Mouse (Mus musculus) thymus, postnatal 10 days (tissue): ENCODE data around the gene Pfn3.

ENCODE experiments used
- DNase-seq, 2 experiments: peaks; one replicate each; pipeline ENCODE4 v3.0.0; 2021; ENCODE audit warnings: low spot score in 2 of 2

Pfn3 gene

DNA sequence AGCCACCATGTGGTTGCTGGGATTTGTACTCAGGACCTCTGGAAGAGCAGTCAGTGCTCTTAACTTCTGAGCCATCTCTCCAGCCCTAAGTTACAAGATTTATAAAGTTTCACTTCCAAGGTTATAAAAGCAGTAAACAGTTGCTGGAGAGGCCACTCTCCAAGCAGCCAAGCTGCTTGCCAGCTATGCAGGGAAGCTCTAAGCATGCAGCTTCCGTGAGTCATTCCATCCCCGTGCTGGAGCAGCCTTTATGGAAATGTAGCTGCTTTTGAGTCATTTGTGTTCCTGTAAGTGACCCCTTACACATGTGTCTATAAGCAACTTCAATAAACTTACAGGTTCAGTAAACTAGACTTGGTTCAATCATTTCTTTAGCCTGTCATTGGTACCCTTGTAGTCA, 15.5 kb upstream of the Pfn3 start:
- no peak for DNase-seq

DNA sequence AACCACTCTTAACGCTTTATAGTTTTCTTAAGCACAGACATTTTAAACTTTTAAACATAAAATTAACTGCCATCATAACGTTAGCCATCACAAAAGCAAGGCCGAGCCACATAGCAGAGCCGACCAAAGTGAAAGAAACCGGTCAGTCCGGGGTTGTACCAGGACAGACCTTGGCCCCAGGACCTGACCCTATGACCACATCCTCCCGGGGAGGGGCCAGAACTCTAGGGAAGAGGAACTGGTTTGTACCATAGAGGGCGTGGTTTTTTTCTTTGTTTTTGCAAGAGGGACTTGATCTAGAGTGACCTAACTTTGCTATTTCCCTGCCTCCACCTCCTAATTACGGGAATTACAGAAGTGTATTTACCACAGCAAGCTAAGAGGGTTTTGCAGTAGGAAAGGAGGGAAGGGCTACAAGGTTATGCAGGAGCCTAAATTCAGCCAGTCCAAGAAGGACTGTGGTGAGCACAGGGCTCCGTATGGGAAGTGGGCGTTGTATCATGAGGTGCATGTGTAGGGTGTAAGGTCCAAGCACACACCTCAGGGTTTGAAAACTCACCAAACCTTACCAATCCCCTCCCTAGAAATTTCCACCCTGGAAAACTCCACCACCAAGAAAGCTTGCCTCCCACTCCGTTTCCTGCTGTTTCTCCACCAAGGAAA, 14.3 kb upstream of the Pfn3 start:
- no peak for DNase-seq

DNA sequence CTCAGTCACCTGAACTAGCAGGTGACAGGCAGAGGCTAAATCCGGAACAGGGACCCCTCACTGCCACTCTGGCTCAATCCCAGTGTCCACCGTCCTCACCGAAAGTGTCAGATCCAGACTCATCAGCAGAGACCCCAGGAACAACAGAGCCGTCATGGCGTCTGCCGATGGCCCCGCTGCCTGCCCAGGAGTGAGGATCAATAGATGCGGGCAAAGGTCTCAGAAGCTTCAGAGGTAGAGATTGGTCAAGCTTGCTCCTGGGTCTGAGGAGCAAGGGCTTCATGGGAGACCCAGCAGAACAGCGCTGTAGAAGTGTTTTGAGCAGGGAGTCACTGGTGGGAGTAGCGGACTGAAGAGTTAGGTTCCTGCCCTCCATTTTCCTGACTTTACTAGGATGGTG, 11.6 kb upstream of the Pfn3 start, which contains the start of gene F12:
Gene F12 (minus strand): TSS at position 181 of the 400 bp plus-strand sequence.
- DNase-seq, result no peak

DNA sequence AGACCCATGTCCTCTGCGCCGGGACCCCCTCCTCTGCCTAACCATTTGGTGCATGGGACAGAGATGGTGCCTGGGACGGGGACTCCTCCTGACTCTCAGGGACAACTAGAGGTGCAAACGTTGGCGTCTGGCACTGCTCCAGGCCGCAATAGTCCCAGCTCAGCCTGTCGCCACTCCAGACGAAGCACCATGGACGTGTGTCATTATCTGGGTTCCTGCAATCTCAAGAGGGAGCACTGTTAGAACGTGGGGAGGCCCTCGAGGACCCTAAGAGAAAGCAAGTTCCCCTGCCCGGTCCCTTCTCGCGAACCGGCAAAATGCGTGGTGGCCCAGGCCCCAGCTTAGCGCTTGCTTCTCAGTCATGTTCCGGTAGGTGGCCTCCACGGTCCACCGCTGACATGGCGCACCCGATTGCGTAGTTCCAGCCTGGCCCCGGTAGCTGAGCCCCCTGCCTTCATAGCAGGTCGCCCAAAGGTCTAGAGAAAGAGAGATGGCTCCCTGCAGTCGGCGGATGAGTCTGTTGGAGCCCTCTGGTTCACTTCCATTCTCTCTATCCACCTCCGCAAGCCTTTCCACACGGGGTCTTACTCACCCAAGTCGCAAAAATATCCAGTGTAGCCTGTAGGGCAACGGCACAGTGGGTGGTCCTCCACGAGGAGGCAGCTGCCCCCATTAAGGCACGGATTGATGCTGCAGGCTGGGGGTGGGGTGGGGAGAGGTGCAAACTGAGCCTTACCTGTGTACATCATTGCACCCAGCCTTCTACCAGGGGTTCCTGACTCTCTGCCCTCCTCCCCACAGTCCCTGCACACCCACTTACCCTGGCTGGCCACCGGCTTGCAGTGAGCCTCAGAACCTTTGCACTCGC, 6.1 kb upstream of the Pfn3 start:
- DNase-seq, result peak; percentile 76 to 84

DNA sequence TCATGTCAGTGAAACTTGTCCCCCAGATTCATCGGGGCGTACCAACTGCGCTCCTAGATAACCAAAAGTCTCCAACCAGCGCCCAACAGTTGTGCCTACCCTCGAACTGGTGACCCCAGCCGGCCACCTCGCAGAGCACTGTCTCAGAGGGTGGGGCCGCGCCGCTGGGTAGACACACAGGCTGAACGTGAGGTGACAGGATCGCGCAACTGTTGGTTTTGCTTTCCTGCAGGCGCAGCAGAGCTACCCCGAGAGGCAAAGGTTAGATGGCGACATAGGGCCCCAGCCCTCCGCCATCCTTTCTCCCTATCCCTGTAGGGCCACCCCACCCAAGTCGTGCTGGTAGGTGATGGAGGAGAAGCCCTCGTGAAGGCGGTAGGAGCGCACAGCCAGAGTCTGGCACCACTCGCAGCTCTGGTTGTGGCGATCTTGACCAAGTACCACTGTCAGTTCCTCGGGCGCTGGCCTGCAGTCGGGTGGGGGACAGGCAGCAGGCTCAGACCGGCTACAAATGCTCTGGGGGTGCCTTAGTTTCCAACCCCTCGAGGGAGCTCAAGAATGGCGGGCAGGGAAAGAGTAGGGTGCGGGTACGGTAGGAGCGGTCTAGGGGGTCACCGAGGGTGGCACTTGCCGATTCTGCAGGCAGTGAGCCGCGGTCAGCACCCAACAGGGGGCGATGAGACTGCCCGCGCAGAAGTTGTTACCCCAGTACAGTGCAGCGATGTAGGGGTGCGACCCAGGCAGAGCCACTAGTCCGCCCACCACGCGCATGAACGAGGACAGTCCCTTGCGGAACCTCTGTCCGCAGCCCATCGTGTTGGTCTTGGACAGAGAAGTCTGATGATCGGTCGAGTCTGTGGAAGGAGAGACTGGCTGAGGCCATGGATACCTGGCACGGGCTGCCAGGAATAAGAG, 5.2 kb upstream of the Pfn3 start:
- DNase-seq, result no peak

DNA sequence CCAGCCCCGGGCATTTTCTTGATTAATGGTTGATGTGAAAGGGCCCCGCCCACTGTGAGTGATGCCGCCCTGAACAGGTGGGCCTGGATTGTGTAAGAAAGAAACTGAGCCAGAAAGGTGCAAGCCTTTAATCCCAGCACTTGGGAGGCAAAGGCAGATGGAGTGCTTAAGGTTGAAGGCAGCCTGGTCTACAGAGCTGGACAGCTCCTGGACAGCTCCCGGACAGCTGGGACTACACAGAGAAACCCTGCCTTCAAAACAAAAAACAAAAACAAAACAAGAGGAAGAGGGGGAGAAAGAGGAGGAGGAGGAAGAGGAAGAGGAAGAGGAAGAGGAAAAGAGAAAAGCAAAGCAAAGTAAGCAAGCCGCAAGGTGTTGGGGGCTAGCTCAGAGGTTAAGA, 4.1 kb upstream of the Pfn3 start:
- no peak for DNase-seq

DNA sequence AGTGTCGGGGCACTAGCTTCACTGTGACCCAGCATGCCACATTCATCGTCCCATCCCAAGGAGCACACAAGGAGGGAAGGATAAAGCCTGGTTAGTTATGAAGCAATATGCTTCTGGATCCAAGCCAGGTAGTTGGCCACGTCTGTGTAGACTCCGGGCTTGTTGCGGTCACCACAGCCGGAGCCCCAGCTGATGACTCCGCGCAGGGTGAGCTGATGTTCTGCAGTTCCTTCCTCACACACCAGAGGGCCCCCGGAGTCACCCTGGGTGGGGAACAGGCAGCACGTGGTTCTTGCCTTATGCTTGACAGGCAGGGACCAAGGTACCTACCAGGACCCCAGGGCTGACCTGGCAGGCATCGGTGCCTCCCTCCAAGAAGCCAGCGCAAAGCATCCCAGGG, 3.0 kb upstream of the Pfn3 start:
- DNase-seq, result peak; percentile 83 to 93

DNA sequence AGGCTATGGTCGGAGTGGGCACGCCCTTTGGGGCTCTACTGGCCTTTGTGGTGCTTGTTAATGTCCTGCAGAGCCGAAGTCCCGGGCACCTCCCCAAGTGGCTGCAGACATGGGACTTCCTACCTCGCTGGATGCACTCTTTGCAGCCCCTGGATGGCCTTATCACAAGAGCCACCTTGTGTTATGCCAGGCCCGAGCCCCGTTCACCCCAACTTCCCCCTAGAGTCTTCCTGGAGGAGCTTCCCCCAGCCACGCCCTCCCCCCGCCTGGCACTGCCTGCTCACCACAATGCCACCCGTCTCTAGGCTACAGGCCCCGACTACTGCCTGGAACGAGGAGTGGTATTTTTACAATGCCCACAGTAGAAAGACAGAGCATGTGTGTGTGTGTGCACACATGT, 1.7 kb downstream of the Pfn3 start:
- no peak for DNase-seq

DNA sequence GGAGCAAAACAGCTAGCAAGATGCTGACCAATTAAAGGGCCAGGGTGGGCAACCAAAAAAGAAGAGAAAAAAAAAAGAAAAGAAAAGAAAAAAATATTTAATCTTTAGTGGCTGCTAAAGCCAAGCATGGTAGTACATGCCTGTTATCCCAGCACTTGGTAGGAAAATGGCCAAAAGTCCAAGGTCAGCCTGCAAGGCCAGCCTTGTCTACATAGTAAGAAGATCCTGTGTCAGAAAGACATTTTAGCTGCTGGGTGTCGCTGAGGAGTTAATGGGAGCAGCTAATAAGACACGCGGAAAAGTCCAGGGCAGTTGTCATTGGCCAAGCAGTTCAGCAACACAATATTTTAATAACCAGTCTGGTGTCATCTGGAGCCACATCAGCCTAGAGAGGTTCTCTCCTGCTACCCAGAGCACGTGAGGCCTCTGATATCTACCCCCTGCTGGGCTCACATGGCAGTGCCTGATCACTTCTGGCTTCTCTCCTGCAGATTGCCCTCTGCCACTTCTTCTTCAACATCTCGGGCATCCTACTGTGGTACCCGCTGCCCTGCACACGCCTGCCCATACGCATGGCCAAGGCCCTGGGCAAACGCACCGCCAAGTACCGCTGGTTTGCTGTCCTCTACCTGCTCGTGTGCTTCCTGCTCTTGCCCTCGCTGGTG, 2.3 kb downstream of the Pfn3 start:
- DNase-seq, result no peak

DNA sequence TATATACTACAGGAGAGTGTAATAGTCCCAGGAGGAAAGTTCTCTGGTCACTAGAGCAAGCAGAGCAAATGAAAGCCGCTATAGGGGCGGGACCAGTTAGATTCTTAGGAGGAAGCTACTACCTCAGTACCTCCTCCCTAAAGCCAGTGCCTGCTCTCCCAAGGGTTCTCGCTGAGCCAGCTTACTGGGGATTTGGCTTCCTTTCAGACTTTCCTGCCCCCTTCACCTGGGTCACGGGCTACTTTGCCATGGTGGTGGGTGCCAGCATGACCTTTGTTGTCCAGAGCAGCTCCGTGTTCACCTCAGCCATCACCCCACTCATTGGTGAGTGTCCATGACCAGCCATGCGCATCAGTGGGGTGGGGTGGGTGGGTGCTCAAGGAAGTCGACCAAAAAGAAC, 3.2 kb downstream of the Pfn3 start:
- no peak for DNase-seq

DNA sequence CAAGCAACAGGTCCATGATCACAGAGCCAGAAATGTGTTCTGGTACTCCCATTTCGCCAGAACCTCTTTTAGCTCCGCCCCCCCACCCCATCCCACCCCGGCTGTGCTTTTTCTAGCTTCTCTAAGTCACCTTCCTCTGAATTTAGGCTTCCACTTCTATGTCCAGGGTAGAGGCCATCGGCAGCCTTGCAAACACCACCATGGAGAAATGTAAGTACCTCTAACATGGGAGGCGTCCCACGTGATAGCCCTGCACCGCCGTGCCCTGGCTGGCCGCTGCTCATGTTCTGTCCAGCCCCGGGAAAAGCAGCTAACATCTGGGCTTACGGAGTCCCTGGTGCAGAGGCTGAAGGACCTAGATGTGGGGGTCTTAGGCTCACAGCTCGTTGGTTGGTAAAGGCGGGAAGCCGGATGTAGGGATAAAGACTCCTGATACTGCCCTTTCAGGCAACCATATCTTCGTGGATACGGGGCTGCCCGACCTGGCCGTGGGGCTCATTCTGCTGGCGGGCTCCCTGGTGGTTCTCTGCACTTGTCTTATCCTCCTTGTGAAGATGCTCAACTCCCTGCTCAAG, 6.4 kb downstream of the Pfn3 start:
- no peak for DNase-seq

DNA sequence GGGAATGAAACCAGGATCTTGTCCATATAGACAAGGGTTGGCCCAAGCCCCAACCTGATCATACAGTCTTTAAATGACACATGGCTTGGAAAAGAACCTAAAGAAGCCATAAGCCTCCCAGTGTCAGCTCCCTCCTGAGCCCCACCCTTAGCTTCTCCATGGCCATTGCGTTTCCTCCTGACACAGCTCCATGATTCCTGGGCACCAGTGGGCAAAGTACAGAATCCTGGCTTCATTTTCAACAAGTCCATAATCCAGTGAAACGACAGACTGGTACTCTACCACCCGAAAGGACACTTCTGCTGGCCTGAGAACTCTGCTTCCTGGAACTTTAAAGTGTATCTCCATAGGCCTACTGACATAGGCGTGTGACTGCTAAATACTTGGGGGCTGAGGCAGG, 7.7 kb downstream of the Pfn3 start:
- no peak for DNase-seq

DNA sequence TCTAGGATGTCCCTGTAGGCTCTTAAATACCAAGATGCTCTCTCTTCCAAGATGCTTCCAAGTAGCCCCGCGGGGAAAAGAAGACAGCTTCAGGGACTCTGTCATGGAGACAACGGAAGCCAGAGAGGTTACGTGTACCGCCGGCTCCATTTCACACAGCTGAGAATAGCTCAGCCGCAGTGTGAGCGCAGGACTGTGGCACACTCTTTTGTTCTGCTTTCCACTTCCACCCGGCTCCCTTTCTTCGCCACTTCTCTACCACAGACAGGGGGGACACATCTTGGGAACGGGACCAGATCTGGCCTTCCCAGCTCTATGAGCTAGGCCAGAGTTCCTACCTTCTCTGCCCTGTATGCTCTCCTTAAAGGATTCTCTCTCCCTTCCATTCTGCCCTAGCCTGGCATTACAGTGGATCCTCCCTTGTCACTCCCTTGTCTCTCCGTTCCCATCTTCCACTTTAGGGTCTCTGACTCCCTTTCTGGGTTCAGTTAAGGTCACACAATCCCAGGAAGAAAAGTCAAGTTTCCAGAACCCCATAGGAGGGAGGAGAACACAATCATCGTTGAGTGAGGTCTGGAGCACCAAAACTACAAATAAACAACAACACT, 9.1 kb downstream of the Pfn3 start:
- DNase-seq, result peak; percentile 64

DNA sequence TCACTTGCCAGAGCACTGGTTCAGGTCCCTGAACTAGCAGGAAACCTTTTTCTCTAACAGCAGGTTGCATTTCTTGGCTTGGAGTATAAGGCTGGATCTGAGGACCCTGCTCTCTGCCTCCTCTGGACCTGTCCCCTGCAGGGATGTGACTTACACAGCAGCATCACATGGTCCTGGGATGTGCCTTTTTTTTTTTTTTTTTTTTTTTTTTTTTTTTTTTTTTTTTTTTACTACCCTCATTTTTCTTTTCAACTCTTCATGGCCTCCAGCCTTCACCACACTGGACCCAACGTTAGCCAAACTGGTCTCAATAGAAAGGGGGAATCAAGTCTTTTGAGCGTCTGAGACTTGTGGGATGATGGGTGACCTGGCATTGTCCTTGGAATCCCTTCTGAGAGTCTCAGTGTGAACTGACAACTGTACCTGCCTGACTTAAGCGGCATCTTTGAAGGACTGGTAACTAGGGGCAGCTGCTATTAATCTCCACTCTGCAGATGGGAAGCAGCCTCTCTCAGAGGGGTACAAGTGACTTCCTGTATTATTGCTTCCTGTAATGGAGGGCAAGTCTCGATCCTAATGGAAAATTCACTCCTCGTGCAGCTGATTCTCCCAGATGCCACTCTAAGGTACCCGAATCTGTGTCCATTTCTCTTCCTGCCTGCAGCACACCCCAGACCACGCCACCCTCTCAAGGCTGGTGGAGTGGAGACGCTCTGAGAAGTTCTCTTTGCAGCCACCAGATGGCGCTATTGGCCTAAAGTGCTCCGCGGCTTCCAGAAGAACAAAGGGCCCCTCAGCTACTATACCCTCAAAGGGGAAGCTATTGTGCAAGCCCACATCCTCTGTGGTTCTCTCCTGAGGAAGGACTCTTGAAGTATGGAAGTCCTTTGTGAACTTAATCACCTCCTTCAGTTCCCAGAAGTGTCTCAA, 9.9 kb downstream of the Pfn3 start:
- peak; percentile 79 to 91 for DNase-seq

DNA sequence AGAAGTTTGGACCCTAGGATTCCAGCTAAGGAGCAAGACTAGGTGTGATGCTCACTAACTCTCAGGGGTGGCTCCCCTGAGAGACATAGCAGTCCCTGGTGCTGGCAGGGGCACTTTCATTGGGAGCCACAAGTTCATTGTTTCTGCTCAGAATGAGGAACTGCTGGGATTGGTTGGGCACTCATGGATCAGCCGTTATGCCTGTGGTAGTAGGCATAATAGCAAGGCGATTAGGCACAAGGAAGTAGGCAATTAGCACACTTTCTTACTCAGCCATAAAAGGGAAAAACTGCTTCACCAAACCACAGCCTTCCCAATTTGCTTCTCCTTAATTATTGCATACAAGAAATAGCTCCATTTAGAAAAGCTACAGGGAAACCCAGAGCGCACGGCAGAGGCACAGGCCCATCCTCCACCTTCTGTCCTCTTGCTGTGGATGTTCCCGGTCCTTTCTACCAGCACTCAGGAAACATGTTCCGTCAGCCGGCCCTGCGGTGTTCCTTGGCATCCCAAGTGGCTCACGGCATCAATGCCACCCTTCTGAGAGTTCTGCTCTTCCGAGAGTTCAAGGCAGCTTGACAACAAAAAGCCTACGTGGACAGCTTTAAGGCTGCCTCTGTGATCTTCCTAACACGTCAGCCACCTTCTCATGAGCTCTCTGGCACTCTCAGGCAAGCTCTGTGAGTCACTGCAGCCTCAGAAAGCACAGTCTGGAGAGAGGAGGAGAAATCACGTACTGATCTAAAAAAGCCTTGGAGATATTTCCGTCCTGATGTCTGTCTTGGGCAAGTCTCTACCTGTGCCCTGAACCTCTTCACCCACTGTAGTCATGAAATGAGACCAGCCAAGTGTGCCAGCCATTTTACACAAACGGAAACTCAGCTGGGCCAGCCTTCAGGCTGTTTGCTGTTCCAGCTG, 10.8 kb downstream of the Pfn3 start:
- no peak for DNase-seq

DNA sequence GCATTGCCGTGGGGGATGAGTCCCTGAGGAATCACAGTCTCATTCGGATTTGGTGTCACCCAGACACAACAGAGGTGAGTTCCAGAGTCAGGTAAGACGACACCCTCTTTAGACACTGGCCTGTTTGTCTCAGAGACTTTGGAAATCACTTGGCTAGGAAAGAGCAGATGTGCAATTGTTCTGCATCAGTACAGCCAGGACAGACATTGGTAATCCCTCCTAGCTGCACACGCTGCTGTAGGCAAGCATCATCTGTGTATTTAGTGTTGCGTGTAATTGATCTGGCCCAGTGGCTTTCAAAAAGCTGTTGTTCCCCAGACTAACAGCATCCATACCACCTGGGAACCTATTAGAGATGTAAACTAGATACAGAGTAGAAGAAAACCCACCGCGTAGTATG, 11.8 kb downstream of the Pfn3 start:
- no peak for DNase-seq

DNA sequence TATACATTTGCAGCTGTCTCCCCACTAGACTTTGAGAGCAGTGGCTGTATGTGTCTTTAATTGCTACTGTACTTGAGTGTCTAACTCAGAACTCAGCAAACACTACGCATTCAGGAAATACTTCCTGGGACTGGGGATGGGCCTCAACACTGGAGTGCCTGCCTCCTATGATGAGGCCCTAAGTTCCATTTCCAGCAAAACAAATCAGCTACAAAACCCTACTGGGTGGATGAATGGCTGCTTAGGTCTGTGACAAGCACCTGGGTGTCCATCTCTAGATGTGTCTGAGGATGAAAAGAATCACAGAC, 15.0 kb downstream of the Pfn3 start:
- no peak for DNase-seq

DNA sequence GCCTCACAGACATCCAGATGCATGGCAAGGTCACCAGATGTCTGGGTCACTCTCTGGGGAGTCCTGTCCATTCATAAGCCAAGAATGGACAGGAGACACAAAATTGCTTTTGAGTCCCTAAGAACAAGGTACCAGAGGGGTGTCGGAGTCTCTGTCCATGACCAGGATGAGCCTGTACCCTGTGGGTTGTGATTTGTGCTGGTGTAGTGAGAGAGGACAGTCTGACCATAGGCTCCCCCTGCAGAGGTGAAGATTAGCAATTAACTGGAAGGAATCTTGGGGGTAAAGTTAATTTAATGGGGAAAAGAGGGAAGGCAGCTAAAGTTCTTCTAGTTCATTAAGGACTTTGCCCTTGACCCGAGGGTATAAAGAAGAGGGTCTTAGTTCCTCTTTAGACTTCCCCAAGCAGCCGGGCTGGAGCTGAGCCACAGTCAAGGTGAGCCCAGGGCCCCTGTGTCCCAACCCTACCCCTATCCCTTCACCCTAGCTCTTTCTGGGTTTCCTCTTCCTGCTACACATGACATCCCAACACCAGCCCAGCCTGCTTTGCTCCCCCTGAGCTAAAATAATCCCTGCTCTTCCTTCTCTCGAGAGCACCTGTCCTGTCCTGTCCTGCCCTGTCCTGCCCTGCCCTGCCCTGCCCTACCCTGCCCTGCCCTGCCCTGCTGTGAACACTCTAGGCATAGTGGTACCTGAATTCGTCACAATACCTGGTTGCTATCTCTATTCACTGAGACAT, 15.6 kb downstream of the Pfn3 start:
- no peak for DNase-seq
